Mouse (Mus musculus) kidney, embryonic 16.5 days (tissue): ENCODE results near the gene Ankrd6. TPM values are rescaled to one million over a fixed set of nuclear protein-coding genes. Genes with fewer than 3 reads are reported as not detected.

Experiments used
- ATAC-seq: fragments of 200-750 bp; cut with Nextera tagmentation; 2 replicates; pipeline ENCODE4 v1.8.0; 2017; ENCODE audit warnings: moderate TSS enrichment; ENCODE audit not compliant: low FRiP score, low TSS enrichment
- H3K27ac ChIP-seq: fragments of 300-500 bp; sonication (generic); 2 replicates; pipeline ENCODE4 v1.5.1; 2014; ENCODE audit warnings: low read length
- H3K27me3 ChIP-seq: fragments of 300-500 bp; sonication (generic); 2 replicates; pipeline ENCODE4 v1.6.1; 2014; ENCODE audit warnings: low read length, control low read depth, mixed read lengths; ENCODE audit not compliant: insufficient read depth
- H3K36me3 ChIP-seq: fragments of 300-500 bp; sonication (generic); 2 replicates; pipeline ENCODE4 v1.6.1; 2014; ENCODE audit warnings: low read length, control low read depth, mixed read lengths; ENCODE audit not compliant: insufficient read depth
- H3K4me1 ChIP-seq: fragments of 300-500 bp; sonication (generic); 2 replicates; pipeline ENCODE4 v1.6.1; 2014; ENCODE audit warnings: low read length, control low read depth, mixed read lengths; ENCODE audit not compliant: insufficient read depth
- H3K4me2 ChIP-seq: fragments of 300-500 bp; sonication (generic); replicated peaks from 2 replicates; pipeline ENCODE4 v1.6.1; 2014; ENCODE audit warnings: low read depth, low read length
- H3K4me3 ChIP-seq: fragments of 300-500 bp; sonication (generic); 2 replicates; pipeline ENCODE4 v1.5.1; 2014; ENCODE audit warnings: mild to moderate bottlenecking, low read length
- H3K9ac ChIP-seq: fragments of 300-500 bp; sonication (generic); replicated peaks from 2 replicates; pipeline ENCODE4 v1.6.1; 2014; ENCODE audit warnings: low read length
- H3K9me3 ChIP-seq: fragments of 300-500 bp; sonication (generic); 2 replicates; pipeline ENCODE4 v1.6.1; 2016; ENCODE audit warnings: low read length, control low read depth
- WGBS: fragments of 180-500 bp; shearing (Covaris S2); extraction: QIAGEN DNeasy Blood & Tissue Kit; methylation state at CpG from one replicate; pipeline ENCODE4 v1.1.7; 2014; 5-methylcytosine and 5-hydroxymethylcytosine counted together
- polyA plus RNA-seq: library from polyadenylated mRNA; unstranded; fragments of >200 nt; fragmentation: Nextera tagmentation; extraction: Ambion mirVana; gene quantifications from 2 replicates; pipeline ENCODE4 v1.2.1, GENCODE M21; 2015

Gene Ankrd6
- polyA plus RNA-seq, 1 experiment from 2014 or later: 13.8 TPM

DNA sequence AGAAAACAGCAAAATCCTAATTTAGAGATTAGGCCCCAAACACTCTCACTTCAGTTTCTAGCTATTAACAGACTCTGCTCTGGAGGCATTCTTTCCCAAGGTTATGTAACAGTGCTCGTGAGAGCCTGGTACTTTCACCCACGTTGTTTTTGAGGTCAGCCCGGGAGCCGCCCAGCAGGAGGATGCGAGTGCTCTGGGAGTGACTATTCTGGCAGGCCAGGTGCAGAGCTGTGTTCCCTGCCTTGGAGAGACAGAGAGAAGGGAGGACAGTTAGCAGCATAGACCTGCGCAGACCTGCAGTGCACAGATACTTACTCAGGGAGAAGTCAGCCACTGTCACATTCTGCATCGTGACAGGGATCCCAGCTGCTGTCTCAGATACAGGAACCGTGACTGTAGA lies 126.4 kb downstream of the Ankrd6 start:
- 59% methylated on average over 8 of the region's 8 CpGs for WGBS
- no peak overlapping the region for H3K27ac ChIP-seq
- H3K9me3 ChIP-seq: no peaks in the 10 kb centered on the region
- H3K36me3 ChIP-seq: no peaks in the 10 kb centered on the region
- H3K9ac ChIP-seq: no peak overlapping the region
- no peak overlapping the region for H3K4me2 ChIP-seq
- H3K27me3 ChIP-seq: no peaks in the 10 kb centered on the region
- no peak overlapping the region for H3K4me3 ChIP-seq
- ATAC-seq: no peak
- peaks cover 5% of the 10 kb centered on the region; the same call in 1 of the 2 replicates for H3K4me1 ChIP-seq

DNA sequence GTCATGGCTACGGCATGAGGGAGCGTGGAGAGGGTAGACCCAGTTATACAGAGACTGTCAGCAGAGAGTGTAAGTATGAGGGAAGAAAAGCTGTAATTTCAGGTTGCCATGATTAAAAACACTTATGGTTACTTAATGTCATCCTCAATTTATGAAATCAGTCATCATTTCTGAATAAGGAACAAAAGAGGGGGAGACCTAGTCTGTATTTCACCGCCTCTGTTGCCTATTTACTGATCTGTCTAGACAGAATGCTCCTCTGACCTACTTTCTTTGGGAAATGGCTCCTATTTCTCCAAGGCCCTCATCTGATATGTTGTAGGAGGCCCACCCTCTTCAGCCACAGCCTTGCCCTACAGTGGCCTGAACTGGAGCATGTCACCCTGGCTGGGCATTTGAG lies 130.0 kb downstream of the Ankrd6 start:
- WGBS: 92% methylated on average over 3 of the region's 3 CpGs
- no peaks in the 10 kb centered on the region for H3K27me3 ChIP-seq
- H3K36me3 ChIP-seq: no peaks in the 10 kb centered on the region
- H3K27ac ChIP-seq: no peak overlapping the region
- H3K4me1 ChIP-seq: no peaks in the 10 kb centered on the region
- H3K4me2 ChIP-seq: no peak overlapping the region
- no peaks in the 10 kb centered on the region for H3K9me3 ChIP-seq
- no peak overlapping the region for H3K9ac ChIP-seq
- no peak overlapping the region for H3K4me3 ChIP-seq
- ATAC-seq: no peak

DNA sequence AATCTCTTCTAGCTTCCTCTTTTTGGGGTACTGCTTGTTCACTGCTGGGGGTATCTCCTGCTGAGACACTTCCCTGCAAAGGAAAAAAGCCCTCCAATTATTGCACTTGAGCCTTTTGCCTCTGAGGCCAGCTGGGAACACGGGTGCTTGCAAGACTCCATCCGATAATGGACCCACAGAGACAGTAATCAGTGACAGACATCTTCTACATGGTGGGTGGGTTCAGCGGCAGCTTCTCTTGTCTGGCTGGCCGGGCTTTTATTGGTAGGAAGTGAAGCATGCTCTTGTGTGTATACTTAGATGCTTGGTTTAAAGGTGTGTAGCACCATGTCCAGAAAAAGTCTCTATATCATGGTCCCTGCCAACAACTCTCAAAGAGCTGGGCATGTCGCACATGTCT lies 133.2 kb downstream of the Ankrd6 start:
- H3K4me2 ChIP-seq: no peak overlapping the region
- H3K27me3 ChIP-seq: no peaks in the 10 kb centered on the region
- H3K4me3 ChIP-seq: no peak overlapping the region
- no peak overlapping the region for H3K27ac ChIP-seq
- H3K36me3 ChIP-seq: no peaks in the 10 kb centered on the region
- ATAC-seq: no peak
- no peak overlapping the region for H3K9ac ChIP-seq
- 84% methylated on average over 5 of the region's 5 CpGs for WGBS
- no peaks in the 10 kb centered on the region for H3K4me1 ChIP-seq
- H3K9me3 ChIP-seq: no peaks in the 10 kb centered on the region

DNA sequence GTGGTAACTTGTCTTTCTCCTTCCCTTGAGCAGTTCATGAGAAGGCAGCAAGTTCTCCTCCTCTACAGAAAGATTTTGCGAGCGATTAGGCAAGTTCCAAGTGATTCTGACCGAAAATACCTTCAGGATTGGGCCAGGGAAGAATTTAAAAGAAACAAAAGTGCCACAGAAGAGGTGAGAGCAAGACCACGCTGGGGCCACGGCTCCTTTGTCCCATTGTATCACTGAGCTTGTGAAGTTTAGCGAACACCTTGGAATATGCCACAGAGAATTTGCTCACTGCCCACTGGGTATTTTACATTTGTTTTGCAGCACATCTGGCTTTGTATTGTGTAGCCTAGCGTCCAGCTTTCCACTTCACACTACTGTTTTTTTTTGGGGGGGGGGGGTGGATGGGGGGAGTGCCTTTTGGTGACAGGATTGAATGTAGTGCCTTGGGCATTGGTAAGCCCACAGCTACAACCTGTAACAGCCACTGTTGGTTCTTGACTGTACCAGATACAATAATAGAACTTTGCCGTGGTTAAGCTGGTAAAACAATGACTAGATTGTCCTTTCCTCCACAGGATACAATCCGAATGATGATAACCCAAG lies 150.0 kb downstream of the Ankrd6 start:
- Histone ChIP-seq H3K4me2 (peak overlapping the region; percentile 67), H3K36me3 (peaks cover 3% of the 10 kb centered on the region; the same call in 1 of the 2 replicates), H3K27me3 (no peaks in the 10 kb centered on the region), H3K9ac (peak overlapping the region; percentile 78), H3K9me3 (no peaks in the 10 kb centered on the region), H3K27ac (peak overlapping the region; percentile 98), H3K4me1 (peaks cover 6% of the 10 kb centered on the region), H3K4me3 (peak overlapping the region; percentile 68)
- ATAC-seq: peak; percentile 43; the same call in 1 of the 2 replicates
- 7% methylated on average over 9 of the region's 9 CpGs for WGBS

DNA sequence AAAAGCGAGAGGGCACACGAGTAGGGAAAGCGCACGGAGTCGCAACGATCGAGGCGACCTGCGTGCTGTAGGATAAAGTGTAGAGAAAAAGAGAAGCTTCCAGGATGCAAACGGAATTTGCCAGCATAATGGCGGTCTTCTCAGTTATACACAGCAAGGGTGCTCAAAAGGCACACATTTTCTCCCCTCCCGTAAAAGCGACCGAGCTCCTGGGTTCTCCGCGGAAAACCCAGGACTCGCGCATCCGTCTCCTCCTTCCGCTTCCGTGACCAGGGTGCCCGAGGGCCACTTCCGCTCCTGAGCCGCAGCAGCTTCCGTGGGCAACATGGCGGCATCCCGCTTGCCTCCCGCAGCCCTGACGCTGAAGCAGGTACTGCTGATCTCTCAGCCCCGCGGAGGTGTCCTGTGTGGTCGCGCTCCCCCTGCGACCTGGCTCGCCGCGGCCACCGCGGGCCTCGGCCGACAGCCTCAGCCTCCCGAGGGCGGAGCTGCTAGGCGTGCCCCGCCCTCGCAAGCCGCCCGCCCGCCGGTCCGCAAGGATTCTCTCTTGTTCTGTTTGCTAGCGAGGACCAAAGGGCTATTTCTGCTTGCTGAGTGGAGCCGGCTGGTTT lies 150.6 kb downstream of the Ankrd6 start, which contains the start of gene Lyrm2:
Gene Lyrm2, plus strand, starts transcription at position 288 of the 611 bp plus-strand sequence.
- no peaks in the 10 kb centered on the region for H3K27me3 ChIP-seq
- H3K4me3 ChIP-seq: peak within 1 kb of the TSS; percentile 68
- H3K9me3 ChIP-seq: no peaks in the 10 kb centered on the region
- peak within 1 kb of the TSS; percentile 78 for H3K9ac ChIP-seq
- peaks cover 6% of the 10 kb centered on the region for H3K4me1 ChIP-seq
- peak within 1 kb of the TSS; percentile 67 for H3K4me2 ChIP-seq
- H3K36me3 ChIP-seq: peaks cover 3% of the 10 kb centered on the region; the same call in 1 of the 2 replicates
- peak within 1 kb of the TSS; percentile 98 for H3K27ac ChIP-seq
- peak; percentile 93 for ATAC-seq
- WGBS: under 1% methylated on average over 53 of the region's 53 CpGs

DNA sequence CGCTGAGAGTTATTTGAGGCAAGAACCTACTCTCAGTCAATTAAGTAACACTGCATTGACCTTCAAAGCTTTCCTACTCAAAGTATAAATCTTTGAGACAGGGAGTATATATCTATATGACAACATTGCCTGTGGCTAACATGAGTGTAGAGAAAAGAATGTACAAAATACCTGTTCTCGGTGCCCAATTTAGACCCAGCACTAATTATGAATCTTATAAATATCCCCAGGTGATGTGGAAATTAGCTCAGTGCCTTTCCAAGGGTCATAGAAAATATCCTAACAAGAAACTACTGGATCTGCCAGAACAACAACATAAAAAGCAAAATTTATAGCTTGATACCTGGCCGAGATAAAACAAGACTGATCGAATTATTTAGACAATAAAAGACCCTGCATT lies 151.7 kb downstream of the Ankrd6 start:
- Histone ChIP-seq H3K27ac (no peak overlapping the region), H3K4me3 (no peak overlapping the region), H3K9ac (no peak overlapping the region), H3K27me3 (no peaks in the 10 kb centered on the region), H3K4me2 (no peak overlapping the region), H3K9me3 (no peaks in the 10 kb centered on the region), H3K36me3 (peaks cover 3% of the 10 kb centered on the region; the same call in 1 of the 2 replicates), H3K4me1 (peaks cover 6% of the 10 kb centered on the region)
- 92% methylated on average over 4 of the region's 4 CpGs for WGBS
- ATAC-seq: no peak

DNA sequence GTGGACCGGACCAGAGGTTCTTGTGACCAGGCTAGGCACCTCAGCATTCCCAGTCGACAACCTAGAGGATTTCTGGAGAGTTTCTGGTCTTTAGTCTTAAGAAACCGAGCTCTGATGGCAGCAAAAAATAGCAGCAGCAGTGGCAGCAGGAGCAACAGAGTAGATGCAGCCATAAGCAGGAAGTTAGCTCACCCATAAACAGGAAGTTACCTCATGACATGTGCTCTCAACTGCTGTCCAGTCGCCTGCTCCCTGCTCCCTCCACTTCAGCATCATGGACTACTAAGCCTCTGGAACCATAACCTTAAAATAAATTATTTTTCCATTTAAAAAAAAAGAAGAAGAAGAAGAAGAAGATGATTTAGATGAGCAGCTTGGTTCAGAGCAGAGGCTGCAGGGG lies 161.6 kb downstream of the Ankrd6 start:
- Histone ChIP-seq H3K27me3 (no peaks in the 10 kb centered on the region), H3K9me3 (no peaks in the 10 kb centered on the region), H3K36me3 (0 out of 2 replicates have a peak, but pooled peaks cover 3% of the 10 kb centered on the region), H3K4me3 (no peak overlapping the region), H3K4me2 (no peak overlapping the region), H3K9ac (no peak overlapping the region), H3K4me1 (no peaks in the 10 kb centered on the region), H3K27ac (no peak overlapping the region)
- no peak for ATAC-seq
- 86% methylated on average over 4 of the region's 4 CpGs for WGBS

DNA sequence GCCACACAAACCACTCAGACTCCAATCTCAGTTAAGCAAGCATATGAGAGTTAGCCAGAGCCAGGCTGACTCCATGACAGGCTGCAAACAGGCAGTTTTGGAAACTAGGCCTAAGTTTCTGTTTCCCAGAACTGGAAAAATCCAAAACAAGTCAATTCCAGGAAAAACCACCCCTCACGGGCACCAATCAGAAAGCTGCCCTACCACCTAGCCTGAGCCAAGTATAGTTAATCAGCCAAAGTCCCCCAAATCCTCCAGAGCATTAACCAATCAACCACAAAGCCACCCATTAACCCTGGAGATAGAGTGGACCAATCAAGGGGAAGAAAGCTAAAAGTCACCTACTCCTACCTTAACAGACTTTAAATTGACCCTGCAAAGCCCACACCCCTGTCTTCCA lies 163.5 kb downstream of the Ankrd6 start:
- ATAC-seq: no peak
- Histone ChIP-seq H3K4me1 (no peaks in the 10 kb centered on the region), H3K36me3 (0 out of 2 replicates have a peak, but pooled peaks cover 3% of the 10 kb centered on the region), H3K27me3 (no peaks in the 10 kb centered on the region), H3K9ac (no peak overlapping the region), H3K4me2 (no peak overlapping the region), H3K9me3 (no peaks in the 10 kb centered on the region), H3K27ac (no peak overlapping the region), H3K4me3 (no peak overlapping the region)
- 87% methylated on average over 1 of the region's 1 CpGs for WGBS

DNA sequence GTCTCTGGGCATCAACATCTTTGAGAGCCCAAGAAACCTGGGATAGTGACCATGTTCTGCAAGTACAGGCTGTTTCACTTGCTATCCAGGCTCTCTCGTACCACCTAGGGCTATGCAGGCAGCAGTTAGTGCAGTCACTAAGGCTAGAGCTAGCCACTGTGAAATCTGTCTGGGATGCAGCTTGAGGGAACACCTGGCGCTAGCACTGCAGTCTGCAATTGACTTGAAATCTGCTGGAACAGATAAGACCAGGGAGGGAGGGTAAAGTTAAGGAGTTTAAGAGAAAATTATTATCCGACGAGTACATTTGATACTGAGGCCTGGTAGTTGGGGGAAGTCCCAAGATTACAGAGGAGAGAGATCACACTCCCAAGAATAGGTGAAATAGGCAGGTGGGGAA lies 170.6 kb downstream of the Ankrd6 start:
- 96% methylated on average over 4 of the region's 4 CpGs for WGBS

DNA sequence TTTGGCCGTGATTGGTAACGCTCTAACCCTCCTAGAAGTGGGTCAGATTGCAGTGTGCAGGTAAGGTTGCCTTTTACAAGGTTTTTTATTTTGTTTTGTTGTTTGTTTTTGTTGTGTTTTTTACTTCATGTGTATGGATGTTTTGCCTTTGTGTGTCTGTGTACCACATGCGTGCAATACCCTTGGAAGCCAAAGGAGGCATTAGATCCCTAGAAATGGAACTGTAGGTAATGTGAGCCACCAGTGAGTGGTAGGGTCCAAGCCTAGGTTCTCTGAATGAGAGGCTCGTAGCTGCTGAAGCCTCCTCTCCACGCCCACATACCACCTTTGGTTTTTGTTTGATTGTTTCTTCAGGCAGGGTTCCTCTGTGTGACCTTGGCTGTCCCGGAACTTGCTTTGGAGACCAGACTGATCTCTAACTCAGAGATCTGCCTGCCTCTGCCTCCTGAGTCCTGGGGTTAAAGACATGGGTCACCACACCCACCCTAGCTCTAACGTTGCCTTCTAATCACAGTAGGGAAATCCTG lies 180.3 kb downstream of the Ankrd6 start:
- Histone ChIP-seq H3K4me2 (no peak overlapping the region), H3K4me3 (no peak overlapping the region), H3K4me1 (no peaks in the 10 kb centered on the region), H3K27me3 (no peaks in the 10 kb centered on the region), H3K9me3 (no peaks in the 10 kb centered on the region), H3K27ac (no peak overlapping the region), H3K36me3 (peaks cover 53% of the 10 kb centered on the region), H3K9ac (no peak overlapping the region)
- no peak for ATAC-seq
- WGBS: 95% methylated on average over 7 of the region's 7 CpGs

More for the DNA sequence above, 170.6 kb downstream of the Ankrd6 start:
- Histone ChIP-seq H3K4me3 (no peak overlapping the region), H3K9ac (no peak overlapping the region), H3K27me3 (no peaks in the 10 kb centered on the region), H3K4me2 (no peak overlapping the region), H3K36me3 (peaks cover 12% of the 10 kb centered on the region; the same call in 1 of the 2 replicates), H3K9me3 (no peaks in the 10 kb centered on the region), H3K27ac (no peak overlapping the region), H3K4me1 (no peaks in the 10 kb centered on the region)
- ATAC-seq: no peak
